Mouse (Mus musculus) T-cell, adult 2 months (primary cell): ENCODE data around the gene Olfr1174-ps.

ENCODE experiments used
- DNase-seq: peaks from one replicate; pipeline ENCODE4 v3.0.0; 2022; ENCODE audit warnings: low spot score

The Olfr1174-ps gene

GRCm38 (mm10) chr2:88315035-88315434, at the start of gene Olfr1174-ps:
TSS of gene Olfr1174-ps (minus strand) at chr2:88315135.
- DNase-seq = no peak

GRCm38 (mm10) chr2:88356304-88356703, 41.4 kb upstream of the Olfr1174-ps start:
- no peak for DNase-seq

GRCm38 (mm10) chr2:88346392-88346791, 31.5 kb upstream of the Olfr1174-ps start, which contains the start of gene Olfr1177-ps:
TSS of gene Olfr1177-ps (minus strand) at chr2:88346492.
- no peak for DNase-seq

- no peak for DNase-seq
These were observed 21.5 kb upstream of the Olfr1174-ps start, which contains the start of gene Olfr1176 for GRCm38 (mm10) chr2:88336421-88336820. TSS of gene Olfr1176 (plus strand) at chr2:88336721.

GRCm38 (mm10) chr2:88327115-88327514, 12.2 kb upstream of the Olfr1174-ps start, which contains the start of gene Olfr1175-ps:
TSS of gene Olfr1175-ps (minus strand) at chr2:88327215.
- DNase-seq = no peak

GRCm38 (mm10) chr2:88279775-88280174, 35.2 kb downstream of the Olfr1174-ps start, which contains the start of gene Olfr1173:
TSS of gene Olfr1173 (minus strand) at chr2:88279875.
- DNase-seq = no peak
